Mouse (Mus musculus) CH12.LX (cell line): ENCODE measurements at regions not wholly inside any gene's neighbourhood (a gene's known extent, or its start where the extent isn't known, plus 50 kb on each side); places are given as distances from the start of the nearest gene placed in this dataset.

Source experiments
- DNase-seq: peaks from one replicate; pipeline ENCODE4 v3.0.0-alpha.2; 2013; ENCODE audit errors: extremely low read depth
- H3K27ac ChIP-seq: 2 replicates; pipeline ENCODE4 v1.5.1; 2012; ENCODE audit warnings: low read depth, mild to moderate bottlenecking, control low read depth, moderate library complexity; ENCODE audit not compliant: insufficient read depth
- H3K27me3 ChIP-seq: replicated peaks from 2 replicates; pipeline ENCODE3; 2012; ENCODE audit warnings: inconsistent platforms
- H3K36me3 ChIP-seq, 2 experiments: replicated peaks in 1 of 2; 2 replicates each; pipeline versions ENCODE3 to v1.6.1; 2012; ENCODE audit warnings: inconsistent platforms in 1 of 2, low read length in 1 of 2, mild to moderate bottlenecking in 1 of 2, mixed read lengths in 1 of 2, moderate library complexity in 1 of 2; ENCODE audit not compliant: control insufficient read depth in 1 of 2, insufficient read depth in 1 of 2
- H3K4me1 ChIP-seq, 2 experiments: 2 replicates each; pipeline ENCODE4 v1.6.1; 2012; ENCODE audit warnings: inconsistent platforms in 1 of 2, moderate library complexity in 1 of 2; ENCODE audit not compliant: insufficient read depth in 2 of 2, control insufficient read depth in 1 of 2
- H3K4me2 ChIP-seq: 2 replicates; pipeline ENCODE4 v1.6.1; 2012; ENCODE audit warnings: low read depth, mild to moderate bottlenecking, control low read depth; ENCODE audit not compliant: poor library complexity, insufficient read depth, severe bottlenecking
- H3K4me3 ChIP-seq, 3 experiments: fragments of 150-350 bp in 1 of 3; sonication (generic) in 1 of 3; replicated peaks in 1 of 3; 2 replicates each; pipeline versions ENCODE3 to v1.5.1; 2011 to 2012; ENCODE audit warnings: low read depth in 2 of 3, low read length in 2 of 3, mild to moderate bottlenecking in 2 of 3, moderate library complexity in 2 of 3, control low read depth in 1 of 3, improper control_type of control experiment in 1 of 3, inconsistent platforms in 1 of 3, mixed read lengths in 1 of 3; ENCODE audit not compliant: poor library complexity in 1 of 3
- H3K79me2 ChIP-seq: replicated peaks from 2 replicates; pipeline ENCODE4 v1.6.1; 2012; ENCODE audit warnings: mild to moderate bottlenecking, moderate library complexity; ENCODE audit not compliant: control insufficient read depth, poor library complexity, insufficient read depth, severe bottlenecking; ENCODE audit errors: extremely low read depth
- H3K9ac ChIP-seq: 2 replicates; pipeline ENCODE4 v1.6.1; 2012; ENCODE audit warnings: low read depth, mild to moderate bottlenecking, control low read depth, moderate library complexity; ENCODE audit not compliant: insufficient read depth
- H3K9me3 ChIP-seq: replicated peaks from 2 replicates; pipeline ENCODE3; 2012; ENCODE audit warnings: low read length, inconsistent platforms, mixed read lengths
- CHD2 ChIP-seq: IDR thresholded peaks from 2 replicates; pipeline ENCODE4 v1.6.1; 2011; ENCODE audit warnings: low read length, improper control_type of control experiment
- ETS1 ChIP-seq: conservative IDR thresholded peaks from 2 replicates; pipeline ENCODE4 v1.6.1; 2012; ENCODE audit warnings: low read depth, mild to moderate bottlenecking, inconsistent platforms, low read length, improper control_type of control experiment, moderate library complexity
- HCFC1 ChIP-seq: IDR thresholded peaks from 2 replicates; pipeline ENCODE4 v1.6.1; 2012; ENCODE audit warnings: low read depth, mild to moderate bottlenecking, inconsistent platforms, low read length, improper control_type of control experiment
- IRF4 ChIP-seq: IDR thresholded peaks from 2 replicates; pipeline ENCODE4 v1.6.1; 2014; ENCODE audit warnings: low read depth, mild to moderate bottlenecking, inconsistent platforms, low read length, improper control_type of control experiment
- JUN ChIP-seq: IDR thresholded peaks from 2 replicates; pipeline ENCODE4 v1.6.1; 2011; ENCODE audit warnings: low read depth, mild to moderate bottlenecking, low read length, improper control_type of control experiment, moderate library complexity; ENCODE audit not compliant: insufficient read depth
- JUND ChIP-seq: conservative IDR thresholded peaks from 2 replicates; pipeline ENCODE4 v1.6.1; 2011; ENCODE audit warnings: low read depth, low read length, improper control_type of control experiment
- MAFK ChIP-seq: IDR thresholded peaks from 2 replicates; pipeline ENCODE4 v1.6.1; 2011; ENCODE audit warnings: low read length, improper control_type of control experiment; ENCODE audit not compliant: insufficient replicate concordance
- MAZ ChIP-seq: IDR thresholded peaks from 2 replicates; pipeline ENCODE4 v1.6.1; 2012; ENCODE audit warnings: low read depth, mild to moderate bottlenecking, inconsistent platforms, low read length, improper control_type of control experiment, moderate library complexity
- MEF2A ChIP-seq: IDR thresholded peaks from 2 replicates; pipeline ENCODE4 v1.6.1; 2014; ENCODE audit warnings: low read depth, mild to moderate bottlenecking, inconsistent platforms, low read length, improper control_type of control experiment, borderline replicate concordance
- MXI1 ChIP-seq: IDR thresholded peaks from 2 replicates; pipeline ENCODE4 v1.6.1; 2011; ENCODE audit warnings: mild to moderate bottlenecking, low read depth, low read length, improper control_type of control experiment
- POLR2AphosphoS2 ChIP-seq: IDR thresholded peaks from 2 replicates; pipeline ENCODE4 v1.6.1; 2011; ENCODE audit warnings: low read depth, low read length, improper control_type of control experiment
- SMC3 ChIP-seq: IDR thresholded peaks from 2 replicates; pipeline ENCODE4 v1.6.1; 2011; ENCODE audit warnings: low read depth, low read length, improper control_type of control experiment
- TCF12 ChIP-seq: IDR thresholded peaks from 2 replicates; pipeline ENCODE4 v1.6.1; 2014; ENCODE audit warnings: low read depth, mild to moderate bottlenecking, inconsistent platforms, low read length, improper control_type of control experiment
- UBTF ChIP-seq: IDR thresholded peaks from 2 replicates; pipeline ENCODE4 v1.6.1; 2012; ENCODE audit warnings: low read depth, mild to moderate bottlenecking, inconsistent platforms, low read length, improper control_type of control experiment, moderate library complexity
- ZNF384 ChIP-seq: IDR thresholded peaks from 2 replicates; pipeline ENCODE4 v1.6.1; 2012; ENCODE audit warnings: low read depth, low read length, improper control_type of control experiment, inconsistent platforms
- dilution Hi-C: fragments of 300-500 bp; cut with MboI; formaldehyde crosslinking; loops from 2 replicates; pipeline ENCODE4 v1.14.3; 2020; ENCODE audit warnings: low sequenced_read_pairs; ENCODE audit not compliant: extremely low pct_unique_long_range_greater_than_20kb, extremely low pct_ligation_motif_present
- in situ Hi-C: fragments of 300-500 bp; cut with MboI; formaldehyde crosslinking; loops from 3 replicates; pipeline ENCODE4 v1.14.3; 2019; ENCODE audit warnings: low sequenced_read_pairs, low pct_ligation_motif_present, low pct_unique_long_range_greater_than_20kb, mixed read lengths

DNA sequence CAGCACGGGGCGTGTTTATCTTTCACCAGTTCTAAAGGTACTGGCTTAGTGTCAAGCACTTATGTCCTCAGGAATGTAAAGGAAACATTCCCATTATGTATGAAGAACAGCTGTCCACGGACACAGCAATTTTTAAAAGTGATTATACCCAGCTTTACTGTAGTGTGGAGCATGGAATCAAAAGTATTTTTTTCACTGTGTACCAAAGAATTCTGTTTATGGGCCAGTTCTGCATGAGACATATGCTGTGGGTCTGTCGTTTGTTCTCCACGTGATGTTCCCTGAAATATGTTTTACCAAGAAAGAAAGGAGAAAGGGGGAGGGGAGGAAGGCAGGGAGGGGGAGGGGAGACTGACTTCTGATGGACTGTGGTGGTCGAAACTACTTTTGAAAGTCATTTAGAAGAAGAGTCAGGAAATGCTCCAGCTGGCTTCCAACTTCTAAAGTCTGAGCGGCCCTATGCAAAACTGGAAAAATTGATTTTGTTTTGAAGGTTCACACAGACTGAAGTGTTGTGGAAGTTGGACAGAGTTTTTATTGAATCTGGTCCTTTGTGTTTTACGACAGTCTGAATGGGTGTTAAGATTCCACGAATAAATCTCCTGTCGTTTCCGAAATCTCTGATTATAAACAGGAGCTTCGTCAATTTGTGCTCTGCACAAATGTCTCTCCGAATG is 80.9 kb upstream of the Zeb2 start:
- DNase-seq: no peak
- no peak for TF ChIP-seq POLR2AphosphoS2
- no peak for TF ChIP-seq JUN
- peak; percentile 91 for TF ChIP-seq CHD2
- TF ChIP-seq, all 38 proteins: peak for 1
- H3K79me2 ChIP-seq: no peaks in the 10 kb centered on the region
- H3K4me2 ChIP-seq: peak overlapping the region; percentile 19; the same call in 1 of the 2 replicates
- no peaks in the 10 kb centered on the region for H3K9me3 ChIP-seq
- 0 out of 2 replicates have a peak overlapping the region, but pooled peaks have one; percentile 33 for H3K9ac ChIP-seq
- H3K4me3 ChIP-seq: no peak overlapping the region
- H3K27ac ChIP-seq: no peak overlapping the region
- no peaks in the 10 kb centered on the region for H3K27me3 ChIP-seq
- H3K36me3 ChIP-seq: no peaks in the 10 kb centered on the region
- in situ Hi-C loops (no loop called here), dilution Hi-C loops (no loop called here)
- peaks cover 16 to 45% of the 10 kb centered on the region in 2 experiments; a peak in 3 of 4 replicates for H3K4me1 ChIP-seq

DNA sequence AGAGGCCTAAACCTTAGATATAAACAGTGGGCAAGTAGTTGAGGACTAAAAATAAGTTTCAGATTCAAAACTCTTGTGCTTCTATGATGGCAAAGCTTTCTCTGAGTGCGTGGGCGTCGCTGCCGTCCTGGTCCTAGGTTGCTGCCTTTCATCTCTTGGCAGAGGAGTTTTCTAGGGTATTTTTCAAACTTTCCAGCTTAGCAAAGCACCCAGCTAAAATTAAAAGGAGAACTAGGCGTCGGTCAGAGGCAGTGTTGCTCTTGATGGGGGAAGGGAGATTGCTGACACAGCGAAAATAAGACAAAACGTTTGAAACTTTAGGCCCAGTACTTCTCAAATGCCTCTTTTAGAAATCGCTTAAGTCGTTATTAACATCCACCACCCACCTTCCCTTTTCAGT is 80.1 kb upstream of the Zeb2 start:
- Histone ChIP-seq H3K9me3 (no peaks in the 10 kb centered on the region), H3K79me2 (no peaks in the 10 kb centered on the region), H3K4me2 (0 out of 2 replicates have a peak overlapping the region, but pooled peaks have one; percentile 4), H3K4me3 (no peak overlapping the region), H3K9ac (0 out of 2 replicates have a peak overlapping the region, but pooled peaks have one; percentile 33), H3K4me1 (peaks cover 16 to 49% of the 10 kb centered on the region in 2 experiments; a peak in 3 of 4 replicates), H3K36me3 (no peaks in the 10 kb centered on the region), H3K27ac (peak overlapping the region; percentile 30; the same call in 1 of the 2 replicates), H3K27me3 (no peaks in the 10 kb centered on the region)
- TF ChIP-seq CHD2 (peak; percentile 81), IRF4 (peak; percentile 20; the same call in 1 of the 2 replicates), JUND (no peak), MEF2A (peak; percentile 37; the same call in 1 of the 2 replicates), MAFK (peak; percentile 100), ETS1 (peak; percentile 36), SMC3 (no peak), ZNF384 (no peak), TCF12 (0 out of 2 replicates have a peak, but pooled peaks have one; percentile 20)
- in situ Hi-C loops (no loop called here), dilution Hi-C loops (no loop called here)
- DNase-seq: no peak

DNA sequence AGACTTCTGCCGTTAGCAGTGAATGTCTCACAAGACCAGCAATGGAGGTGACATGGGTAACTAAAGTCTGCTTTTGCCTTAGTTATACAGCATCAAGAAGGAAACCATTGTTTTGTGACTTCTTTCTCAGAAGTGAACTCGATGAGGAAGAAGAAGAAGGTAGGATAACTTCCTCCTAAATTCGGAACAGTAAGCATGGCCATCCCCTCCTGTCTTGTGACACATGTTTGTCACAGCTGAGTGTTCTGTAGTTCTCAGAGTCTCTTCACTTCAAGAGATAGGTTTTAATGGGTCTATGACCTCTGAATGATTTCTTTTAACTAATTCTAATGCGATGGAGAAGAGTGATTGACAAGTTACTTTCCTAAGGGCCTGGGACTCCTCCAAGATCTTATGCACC is 79.3 kb upstream of the Zeb2 start:
- H3K36me3 ChIP-seq: no peaks in the 10 kb centered on the region
- H3K27me3 ChIP-seq: no peaks in the 10 kb centered on the region
- H3K4me2 ChIP-seq: no peak overlapping the region
- H3K9me3 ChIP-seq: no peaks in the 10 kb centered on the region
- H3K4me3 ChIP-seq: no peak overlapping the region
- H3K27ac ChIP-seq: no peak overlapping the region
- in situ Hi-C loops (no loop called here), dilution Hi-C loops (no loop called here)
- H3K79me2 ChIP-seq: no peaks in the 10 kb centered on the region
- DNase-seq: no peak
- no peak overlapping the region for H3K9ac ChIP-seq
- TF ChIP-seq UBTF: no peak
- no peak for TF ChIP-seq MXI1
- no peak for TF ChIP-seq MAZ
- TF ChIP-seq HCFC1: no peak
- peaks cover 16 to 53% of the 10 kb centered on the region in 2 experiments; a peak in 3 of 4 replicates for H3K4me1 ChIP-seq
